Mouse (Mus musculus) thymus, postnatal 0 days (tissue): Measurements from ENCODE around the gene Rnpc3. TPM values are rescaled to one million over a fixed set of nuclear protein-coding genes. Genes with fewer than 3 reads are reported as not detected.
"Not testable (repeated sequence)": the region's sequence is repeated elsewhere in the genome, so short reads cannot be mapped to it uniquely, and the experiment has no call there.

Experiments
- DNase-seq: peaks from one replicate; pipeline ENCODE4 v3.0.0-alpha.2; 2015; ENCODE audit warnings: low spot score
- polyA plus RNA-seq: library from polyadenylated mRNA; unstranded; fragments of >200 nt; fragmentation: Nextera tagmentation; extraction: Ambion mirVana; gene quantifications from 2 replicates; pipeline ENCODE4 v1.2.1, GENCODE M21; 2015

Gene Rnpc3
- polyA plus RNA-seq, result 56.9 and 57.0 TPM in 2 replicates

DNA sequence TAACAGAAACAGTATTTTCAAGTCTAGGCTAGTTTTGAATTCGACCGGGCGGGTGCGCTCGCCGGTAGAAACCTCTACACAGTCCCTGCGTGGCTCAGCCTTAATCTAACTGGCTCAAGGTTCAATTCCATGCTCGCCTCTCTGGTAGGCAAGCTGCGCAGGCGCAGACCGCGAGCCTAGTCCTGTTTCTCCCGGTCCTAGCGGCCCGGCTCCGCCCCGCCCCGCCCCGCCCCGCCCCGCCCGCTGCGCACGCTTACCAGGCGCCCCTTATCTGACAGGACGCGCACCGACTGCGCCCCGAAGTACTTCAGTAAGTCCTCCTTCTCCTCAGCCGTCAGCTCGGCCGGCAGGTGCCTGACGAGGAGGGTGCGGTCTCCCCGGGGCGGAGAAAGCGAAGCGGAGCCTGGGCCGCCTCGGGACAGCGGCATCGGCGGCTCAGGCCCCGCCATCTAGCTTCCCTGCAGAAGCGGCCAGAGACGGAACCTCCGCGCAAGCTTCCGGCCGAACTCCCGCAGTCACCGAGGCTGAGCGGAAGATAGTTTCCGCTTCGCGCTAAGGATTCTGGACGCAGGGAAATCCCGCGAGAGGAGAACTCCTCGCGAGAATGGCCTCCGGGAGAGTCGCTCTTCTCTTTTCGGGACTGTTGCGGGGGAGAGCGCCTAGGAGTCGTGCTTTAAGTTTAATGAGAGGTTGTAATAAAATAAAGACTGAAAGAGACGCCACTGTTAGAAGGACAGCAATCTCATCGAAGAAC, at the start of gene Rnpc3:
Gene Rnpc3 (minus strand): TSS at position 544 of the 754 bp plus-strand sequence.
- DNase-seq, result peak; percentile 98

DNA sequence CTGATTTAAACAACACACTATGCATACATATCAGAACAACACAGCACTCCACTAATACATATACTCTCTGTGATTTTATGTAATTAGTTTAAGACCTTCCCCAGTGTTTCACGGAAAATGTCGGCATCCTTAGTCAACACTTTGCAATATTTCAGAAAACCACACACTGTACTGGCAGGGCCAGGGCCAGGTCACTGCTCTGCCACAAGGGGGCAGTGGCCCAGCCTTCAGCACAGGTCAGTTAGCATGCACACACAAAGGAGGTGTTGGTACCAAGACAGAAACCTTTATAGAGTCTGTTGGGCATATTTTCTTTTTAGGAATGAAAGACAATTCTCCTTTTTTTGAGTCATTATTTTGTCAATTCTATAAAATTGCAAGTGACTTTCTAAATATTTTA, 27.0 kb upstream of the Rnpc3 start:
- peak; percentile 21 for DNase-seq

DNA sequence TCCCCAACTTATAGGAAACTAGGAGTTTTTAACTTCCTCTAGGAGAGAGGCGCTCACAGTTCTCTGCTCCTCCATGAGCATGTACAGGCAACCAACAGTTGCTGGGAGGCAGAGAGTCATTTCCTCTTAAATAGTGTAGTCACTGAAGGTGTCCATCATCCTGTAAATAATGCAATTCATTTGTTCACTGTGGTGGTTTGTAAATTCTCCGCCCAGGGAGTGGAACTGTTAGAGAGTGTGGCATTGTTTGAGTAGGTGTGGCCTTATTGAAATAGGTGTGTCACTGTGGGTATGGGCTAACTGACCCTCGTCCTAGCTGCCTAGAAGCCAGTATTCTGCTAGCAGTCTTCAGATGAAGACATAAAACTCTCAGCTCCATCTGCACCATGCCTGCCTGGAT, 24.4 kb upstream of the Rnpc3 start:
- no peak for DNase-seq

DNA sequence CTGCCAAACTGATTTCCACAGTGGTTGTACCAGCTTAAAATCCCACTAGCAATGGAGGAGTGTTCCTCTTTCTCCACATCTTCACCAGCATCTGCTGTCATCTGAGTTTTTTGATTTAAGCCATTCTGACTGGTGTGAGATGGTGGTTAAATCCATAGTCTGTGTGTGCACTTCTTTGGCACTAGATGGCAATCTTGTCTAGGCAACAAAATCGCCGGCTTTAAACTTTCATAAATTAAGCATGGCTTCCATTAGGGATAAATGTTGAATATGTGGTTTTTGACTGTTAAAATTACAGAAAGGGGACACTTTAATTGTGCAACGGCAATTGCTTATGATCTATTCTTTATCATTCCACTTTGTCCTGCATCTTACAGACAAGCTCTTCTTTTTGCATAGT, 21.4 kb upstream of the Rnpc3 start:
- not testable (repeated sequence) for DNase-seq

DNA sequence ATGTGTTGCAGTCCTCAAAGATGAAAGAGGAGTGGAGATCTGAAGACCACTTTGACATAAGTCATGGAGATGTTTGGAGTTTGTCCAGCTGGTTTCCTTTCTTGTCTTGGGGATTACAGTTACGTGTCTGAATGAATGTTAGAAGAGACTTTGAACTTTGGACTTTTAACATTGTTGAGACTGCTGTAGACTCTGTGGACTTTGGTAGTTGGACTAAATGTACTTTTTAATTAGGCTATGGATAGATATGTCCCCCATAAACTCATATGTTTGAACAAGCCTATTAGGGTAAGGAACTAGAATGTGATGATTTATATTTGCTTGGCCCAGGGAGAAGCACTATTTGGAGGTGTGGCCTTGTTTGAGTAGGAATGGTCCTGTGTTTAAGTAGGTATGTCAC, 9.6 kb upstream of the Rnpc3 start:
- DNase-seq, result no peak

DNA sequence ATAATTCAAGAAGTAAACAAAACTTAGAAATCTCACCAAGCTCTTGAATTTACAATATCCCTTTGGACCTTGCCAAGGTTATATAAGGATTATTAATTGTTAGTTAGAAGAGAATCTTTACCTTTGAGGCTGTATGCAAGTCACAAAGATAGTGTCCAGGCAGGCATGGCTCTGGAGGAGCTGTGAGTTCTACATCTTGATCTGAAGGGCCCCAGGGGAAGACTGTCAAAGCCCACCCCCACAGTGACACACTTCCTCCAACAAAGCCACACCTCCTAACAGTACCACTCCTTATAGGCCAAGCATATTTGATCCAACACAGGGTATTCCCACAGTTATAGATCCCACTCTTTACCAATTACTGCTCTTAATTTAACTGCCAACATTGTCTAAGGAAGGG, 4.3 kb upstream of the Rnpc3 start:
- no peak for DNase-seq

DNA sequence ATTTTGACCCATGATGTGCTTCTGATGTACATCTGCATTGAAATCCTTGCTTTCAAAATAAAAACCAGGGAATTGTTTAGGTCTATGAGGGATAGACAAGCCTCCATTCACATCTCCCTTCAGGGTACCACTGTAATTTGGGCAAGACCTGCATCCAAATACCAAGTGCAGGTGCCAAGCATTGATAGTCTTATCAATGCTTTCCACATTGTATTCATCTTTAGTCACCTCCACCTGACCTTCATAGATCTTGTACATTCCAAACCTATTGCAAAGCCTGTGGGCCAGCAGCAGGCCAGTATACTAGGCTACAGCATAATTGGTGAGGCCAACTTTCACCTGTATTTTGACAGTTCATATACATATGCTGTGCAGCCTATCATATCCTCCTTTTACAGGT, 1.7 kb upstream of the Rnpc3 start:
- no peak for DNase-seq

DNA sequence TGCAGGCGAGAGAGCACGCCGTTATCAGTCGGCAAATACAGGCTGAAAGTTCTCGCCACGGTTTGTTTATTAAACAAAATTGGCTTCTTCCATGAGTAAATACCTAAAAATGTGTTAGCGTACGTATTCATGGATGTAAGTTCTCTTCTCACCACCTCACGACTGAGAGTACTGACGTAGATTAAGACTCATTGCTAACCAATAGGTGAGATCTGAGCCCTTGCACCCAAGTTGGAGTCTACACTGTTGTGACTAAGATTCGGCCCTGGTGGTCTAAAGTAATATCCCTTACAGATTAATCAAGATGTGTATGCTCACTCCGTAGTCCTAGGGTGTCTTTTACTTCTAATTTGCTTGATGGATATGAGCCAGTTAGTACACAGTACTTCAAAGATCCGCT, 615 bp upstream of the Rnpc3 start:
- DNase-seq, result peak; percentile 35

DNA sequence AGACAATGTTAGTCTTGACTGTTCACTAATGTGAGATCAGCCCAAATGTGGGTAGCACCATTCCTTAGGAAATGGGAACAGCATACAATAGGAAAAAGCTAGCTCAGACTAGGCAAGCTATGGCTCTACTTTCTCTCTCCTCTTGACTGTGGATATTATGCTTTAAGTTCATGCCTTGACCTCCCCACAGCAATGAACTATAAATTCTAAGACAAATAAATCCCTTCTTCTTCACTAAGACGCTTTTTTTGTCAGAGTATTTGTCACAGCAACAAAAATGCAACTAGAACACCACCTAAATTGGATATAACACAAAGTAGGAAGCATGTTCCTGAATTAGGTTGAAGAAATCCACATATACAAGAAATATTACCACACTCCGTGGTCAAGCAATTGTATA, 23.4 kb downstream of the Rnpc3 start, which contains the start of gene Amy1:
Gene Amy1 (minus strand): TSS at position 101 of the 400 bp plus-strand sequence.
- no peak for DNase-seq

DNA sequence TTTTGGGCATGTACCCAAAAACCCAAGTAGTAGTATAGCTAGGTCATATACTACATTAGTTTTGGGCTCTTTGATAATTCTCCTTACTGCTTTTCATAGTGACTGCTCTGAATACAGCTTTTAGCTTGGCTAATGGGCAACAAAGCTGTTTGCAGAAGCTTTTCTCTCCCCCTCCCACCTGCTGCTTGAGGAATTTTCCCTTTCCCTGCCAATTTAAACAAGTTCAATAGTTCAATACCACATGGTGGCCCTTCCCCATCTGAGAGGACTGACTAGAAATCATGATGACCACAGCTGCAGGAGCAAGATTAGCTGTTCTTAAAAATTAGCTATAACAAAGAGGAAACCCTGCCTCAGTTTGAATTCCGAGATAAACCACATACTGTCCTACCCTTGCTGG, 39.1 kb downstream of the Rnpc3 start:
- DNase-seq, result no peak

DNA sequence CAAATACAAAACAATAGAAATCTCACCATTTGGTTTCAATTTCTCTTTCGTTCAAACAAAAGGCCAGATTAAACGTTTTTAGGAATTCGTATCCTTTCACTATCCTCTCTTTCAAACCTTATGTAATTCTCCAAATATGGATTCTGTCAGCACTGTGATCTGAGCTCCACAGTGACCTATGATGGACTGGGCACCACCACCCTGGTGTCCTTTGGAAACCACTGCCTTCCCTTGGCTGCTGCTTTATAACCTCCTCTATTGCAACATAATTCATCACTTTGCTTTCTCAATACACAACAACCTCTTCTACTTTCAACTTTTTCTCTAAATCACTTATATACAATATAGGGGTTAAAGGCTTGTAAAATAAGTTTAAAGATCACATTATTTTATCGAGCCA, 55.4 kb downstream of the Rnpc3 start:
- DNase-seq, result no peak

DNA sequence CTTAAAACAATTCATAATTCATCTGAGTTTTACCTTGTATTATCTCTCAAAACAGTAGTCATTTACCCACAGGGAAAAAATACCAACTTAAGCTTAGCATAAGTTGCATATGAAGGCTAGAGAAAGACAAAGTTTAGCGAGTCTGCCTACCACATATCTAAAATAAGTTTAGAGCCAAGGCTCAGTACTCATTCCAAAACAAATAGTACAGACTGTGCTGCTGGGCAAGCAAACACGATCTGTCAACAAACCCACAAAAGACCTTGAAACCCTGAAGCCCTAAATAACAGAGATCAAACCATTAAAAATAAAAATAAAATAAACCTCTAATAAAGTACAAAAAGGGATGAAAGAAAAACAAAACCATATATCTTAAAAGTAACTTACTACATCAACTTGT, 55.8 kb downstream of the Rnpc3 start:
- DNase-seq, result no peak

DNA sequence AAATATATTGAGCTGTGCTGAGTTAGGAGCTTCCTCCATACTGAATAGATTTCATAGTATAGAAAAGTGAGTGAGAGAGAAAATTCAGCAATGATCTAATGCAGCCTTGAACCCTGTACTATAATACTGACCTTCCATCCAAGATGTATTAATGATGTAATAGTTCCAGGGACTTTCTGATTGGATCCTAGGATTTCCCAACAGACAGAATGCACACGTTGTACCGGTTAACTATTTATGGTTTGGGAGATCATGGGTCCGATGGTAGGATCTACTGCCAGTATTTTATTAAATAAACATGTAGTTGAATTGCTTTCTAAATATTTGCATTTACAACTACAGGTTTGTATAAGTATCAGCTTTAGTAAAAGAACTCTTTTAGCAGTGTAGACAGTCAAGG, 57.8 kb downstream of the Rnpc3 start:
- DNase-seq, result no peak

Other genes starting within 250 kb of the Rnpc3 start
- not detected in 2 replicates for gene Amy2a1, start 97.7 kb downstream of the Rnpc3 start, polyA plus RNA-seq
- gene Amy1, start 23.4 kb downstream of the Rnpc3 start, polyA plus RNA-seq, result 0.53 and 0.76 TPM in 2 replicates